Mouse (Mus musculus) mesoderm, embryonic 11.5 days (tissue): ENCODE measurements around the gene Nr2e1.

Experiments used
- DNase-seq: peaks from one replicate; pipeline ENCODE4 v3.0.0-alpha.2; 2012; ENCODE audit warnings: low read depth, low spot score

Nr2e1 gene

GRCm38 (mm10) chr10:42583157-42583872 lies at the start of gene Nr2e1, which contains the start of gene Ostm1:
Nr2e1 (minus strand) TSS chr10:42583632.
Ostm1 (plus strand) TSS chr10:42583822.
- DNase-seq: no peak

- no peak for DNase-seq
These were observed 49.3 kb upstream of the Nr2e1 start for GRCm38 (mm10) chr10:42632453-42633360.

GRCm38 (mm10) chr10:42631754-42632452 lies 48.5 kb upstream of the Nr2e1 start:
- no peak for DNase-seq

- DNase-seq: peak; percentile 64
These were observed 47.3 kb upstream of the Nr2e1 start for GRCm38 (mm10) chr10:42630596-42631355.

DNA sequence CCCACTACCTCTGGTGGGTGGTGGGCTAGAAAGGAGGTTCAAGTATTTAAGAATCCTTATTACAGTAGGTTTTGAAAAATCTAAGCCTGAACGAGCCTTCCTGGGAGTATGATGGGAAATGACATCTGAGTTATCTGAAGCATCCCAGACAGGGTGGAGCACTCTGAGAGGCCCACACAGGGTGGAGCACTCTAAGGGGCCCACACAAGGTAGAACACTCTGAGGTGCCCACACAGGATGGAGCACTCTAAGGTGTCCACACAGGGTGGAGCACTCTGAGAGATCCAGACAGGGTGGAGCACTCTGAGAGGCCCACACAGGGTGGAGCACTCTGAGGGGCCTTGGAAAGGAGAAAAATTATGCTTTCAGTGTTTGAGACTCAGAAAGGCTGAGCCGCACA lies 42.5 kb upstream of the Nr2e1 start:
- no peak for DNase-seq

GRCm38 (mm10) chr10:42618291-42618690 lies 34.9 kb upstream of the Nr2e1 start:
- DNase-seq: no peak

DNA sequence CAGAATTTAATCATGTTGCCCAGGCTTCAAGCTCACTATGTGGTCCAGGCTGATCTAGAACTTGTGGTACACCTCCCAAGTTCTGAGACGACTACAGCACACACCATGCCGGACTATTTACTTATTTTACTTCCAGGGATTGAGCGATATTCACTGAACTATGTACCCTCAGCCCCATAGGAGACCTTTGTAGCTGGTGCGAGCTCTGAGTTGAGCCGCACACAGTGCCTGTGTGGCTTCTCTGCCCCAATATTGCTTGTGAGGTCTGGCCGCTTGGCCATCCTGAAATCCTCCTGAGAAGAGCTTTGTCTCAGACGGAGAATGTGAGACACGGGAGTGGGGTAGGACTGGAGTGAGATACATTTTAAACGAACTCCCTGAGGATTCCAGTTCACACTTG lies 31.3 kb upstream of the Nr2e1 start:
- DNase-seq: no peak

GRCm38 (mm10) chr10:42613639-42614381 lies 30.4 kb upstream of the Nr2e1 start:
- DNase-seq: peak; percentile 77

DNA sequence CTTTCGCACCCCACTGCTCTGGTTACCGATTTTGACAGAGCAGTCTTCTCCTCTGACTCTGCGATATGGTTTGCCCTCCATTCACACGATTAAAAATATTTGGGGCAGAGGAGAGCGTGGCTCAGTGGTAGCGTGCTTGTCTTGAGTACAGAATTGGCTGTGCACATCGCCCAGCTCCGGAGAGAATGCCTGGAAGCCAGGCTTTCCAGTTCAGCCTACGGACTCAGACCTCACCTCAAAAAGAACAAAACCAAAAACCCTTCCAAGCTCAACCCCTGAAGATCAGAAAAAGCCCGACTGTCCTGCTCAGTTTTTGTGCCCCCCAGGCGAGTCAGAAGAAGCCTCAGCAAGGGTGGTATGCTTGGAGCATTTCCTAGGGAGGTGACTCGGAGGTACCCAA lies 29.6 kb upstream of the Nr2e1 start:
- no peak for DNase-seq

DNA sequence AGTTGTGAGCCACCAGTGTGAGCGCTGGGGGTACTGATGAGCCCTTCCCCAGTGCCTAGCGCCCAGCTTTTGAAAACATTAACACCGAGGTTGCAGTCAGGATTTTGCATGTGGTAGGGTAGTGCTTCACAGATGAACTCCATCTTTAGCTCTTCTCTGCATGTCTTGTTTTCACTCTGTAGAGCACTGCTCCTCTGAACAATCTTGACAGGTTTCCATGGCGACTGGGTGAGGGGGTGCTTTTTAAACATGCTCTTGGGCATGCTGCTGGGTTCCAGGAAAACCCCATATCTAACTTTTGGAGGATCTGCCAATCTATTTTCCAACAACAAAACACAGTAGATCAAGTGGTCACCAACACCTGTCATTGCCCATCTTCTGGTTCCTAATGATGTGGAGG lies 23.3 kb upstream of the Nr2e1 start:
- no peak for DNase-seq

GRCm38 (mm10) chr10:42604874-42605273 lies 21.4 kb upstream of the Nr2e1 start:
- no peak for DNase-seq

GRCm38 (mm10) chr10:42601556-42601955 lies 18.1 kb upstream of the Nr2e1 start:
- DNase-seq: no peak

DNA sequence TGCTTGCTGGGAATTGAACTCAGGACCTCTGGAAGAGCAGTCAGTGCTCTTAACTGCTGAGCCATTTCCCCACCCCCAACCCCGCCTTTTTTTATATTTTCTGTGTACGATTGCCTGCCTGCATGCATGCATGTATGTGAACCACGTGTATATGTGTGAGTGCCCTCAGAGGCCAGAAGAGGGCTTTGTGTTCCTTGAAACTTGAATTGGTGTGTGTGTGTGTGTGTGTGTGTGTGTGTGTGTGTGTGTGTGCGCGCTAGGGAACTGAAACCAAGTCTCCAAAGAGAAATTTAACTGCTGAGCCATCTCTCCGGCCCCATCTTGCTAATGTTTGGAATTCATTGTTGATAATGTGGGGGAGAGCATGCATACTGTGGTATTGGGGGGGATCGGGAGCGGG lies 15.2 kb upstream of the Nr2e1 start:
- no peak for DNase-seq

DNA sequence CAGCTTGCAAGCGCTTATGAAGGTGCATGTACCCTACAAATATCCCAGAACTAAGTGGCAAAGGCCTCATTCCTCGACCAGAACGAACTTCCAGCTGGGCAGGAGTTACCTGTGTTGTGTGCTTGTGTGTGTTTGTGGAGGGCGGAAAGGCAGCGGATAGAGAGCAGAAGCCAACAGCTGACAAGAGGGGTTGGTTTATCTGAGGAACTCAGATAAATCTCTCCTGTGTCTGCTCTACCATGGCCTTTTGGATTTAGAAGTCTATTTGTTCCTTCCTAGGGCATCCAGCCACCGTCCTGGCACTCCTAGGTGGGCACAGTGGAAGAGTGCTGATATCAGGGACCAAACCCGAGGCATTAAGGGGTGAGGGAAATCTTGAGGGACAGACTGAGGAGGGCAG lies 9.8 kb upstream of the Nr2e1 start:
- DNase-seq: no peak

DNA sequence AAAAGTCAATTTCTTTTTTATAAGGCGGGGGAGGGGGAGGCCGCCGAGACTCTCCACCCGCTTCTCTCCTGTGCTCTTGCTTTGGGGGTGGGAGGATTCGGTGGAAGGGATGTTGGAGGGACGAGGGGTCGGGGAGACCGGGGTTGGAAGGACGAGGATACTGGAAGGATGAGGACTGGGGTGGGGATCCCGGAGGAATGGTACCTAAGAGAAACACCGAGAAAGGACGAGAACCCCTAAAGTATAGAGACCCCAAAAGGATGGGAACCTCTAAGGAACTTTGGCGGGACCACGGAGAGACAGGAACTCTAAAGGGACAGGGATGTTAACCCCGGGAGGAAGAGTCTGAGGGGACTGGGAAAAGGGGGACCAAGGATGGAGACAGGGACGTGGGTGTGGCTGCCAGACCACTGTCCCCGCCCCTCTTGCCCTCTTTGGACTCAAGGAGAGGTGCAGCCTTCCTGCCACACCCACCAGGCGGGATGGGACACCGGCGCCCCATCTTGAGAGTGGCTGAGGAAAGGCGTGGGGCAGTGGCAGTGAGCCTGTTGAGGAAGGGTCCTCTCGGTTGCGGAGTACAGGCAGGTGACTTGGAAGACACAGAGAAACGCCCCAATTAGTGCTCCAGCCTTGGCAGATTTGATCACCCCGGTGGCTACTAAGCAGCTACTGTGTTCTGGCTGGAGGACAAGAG lies 8.7 kb upstream of the Nr2e1 start:
- DNase-seq: no peak

DNA sequence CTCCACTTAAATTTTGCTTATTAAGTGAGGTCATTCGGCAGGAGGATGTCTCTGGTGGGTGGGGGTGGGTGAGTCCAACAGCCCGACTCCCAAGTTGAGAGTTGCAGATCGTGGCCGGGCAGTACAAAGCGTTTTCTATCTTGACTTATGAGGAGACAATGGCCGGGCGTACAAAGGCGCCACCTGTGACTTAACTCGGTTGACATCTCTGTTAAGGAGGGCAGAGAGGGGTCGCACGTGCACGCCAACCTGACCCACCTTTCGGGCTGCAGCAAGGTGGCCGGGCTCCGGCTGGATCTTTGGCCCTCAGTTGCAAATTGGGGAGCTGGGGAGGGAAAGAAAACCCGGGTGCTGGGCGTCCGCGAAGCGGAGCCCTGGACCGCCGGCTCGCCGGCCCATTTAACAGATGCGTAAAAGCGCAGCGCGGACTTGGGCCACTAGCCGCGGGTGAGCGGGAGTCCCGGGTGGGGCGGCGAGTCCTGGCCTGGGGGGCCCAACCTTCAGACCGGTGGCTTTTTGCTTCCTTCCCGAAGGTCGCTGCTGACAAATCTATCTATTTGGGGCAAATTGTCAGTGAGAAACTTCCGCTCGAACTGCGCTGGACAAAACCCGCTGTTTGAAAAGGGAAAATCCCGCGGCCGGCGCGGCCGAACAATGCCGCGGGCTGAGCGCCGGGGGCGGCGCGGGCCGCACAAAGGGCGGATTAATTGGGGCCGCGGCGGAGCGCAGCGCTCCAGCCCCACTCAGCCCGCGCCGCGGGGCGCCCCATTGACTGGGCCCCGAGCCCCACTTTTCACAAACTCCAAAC lies 8.0 kb upstream of the Nr2e1 start:
- DNase-seq: no peak

- DNase-seq: no peak
These were observed 7.1 kb upstream of the Nr2e1 start for GRCm38 (mm10) chr10:42590261-42591184.

GRCm38 (mm10) chr10:42589505-42589904 lies 6.1 kb upstream of the Nr2e1 start:
- no peak for DNase-seq
